Mouse (Mus musculus): ENCODE results near the gene Optc. TPM values are rescaled to one million over a fixed set of nuclear protein-coding genes. Genes with fewer than 3 reads are reported as not detected.

Gene Optc
- total RNA-seq, 2 experiments from 2014 or later = not detected

DNA sequence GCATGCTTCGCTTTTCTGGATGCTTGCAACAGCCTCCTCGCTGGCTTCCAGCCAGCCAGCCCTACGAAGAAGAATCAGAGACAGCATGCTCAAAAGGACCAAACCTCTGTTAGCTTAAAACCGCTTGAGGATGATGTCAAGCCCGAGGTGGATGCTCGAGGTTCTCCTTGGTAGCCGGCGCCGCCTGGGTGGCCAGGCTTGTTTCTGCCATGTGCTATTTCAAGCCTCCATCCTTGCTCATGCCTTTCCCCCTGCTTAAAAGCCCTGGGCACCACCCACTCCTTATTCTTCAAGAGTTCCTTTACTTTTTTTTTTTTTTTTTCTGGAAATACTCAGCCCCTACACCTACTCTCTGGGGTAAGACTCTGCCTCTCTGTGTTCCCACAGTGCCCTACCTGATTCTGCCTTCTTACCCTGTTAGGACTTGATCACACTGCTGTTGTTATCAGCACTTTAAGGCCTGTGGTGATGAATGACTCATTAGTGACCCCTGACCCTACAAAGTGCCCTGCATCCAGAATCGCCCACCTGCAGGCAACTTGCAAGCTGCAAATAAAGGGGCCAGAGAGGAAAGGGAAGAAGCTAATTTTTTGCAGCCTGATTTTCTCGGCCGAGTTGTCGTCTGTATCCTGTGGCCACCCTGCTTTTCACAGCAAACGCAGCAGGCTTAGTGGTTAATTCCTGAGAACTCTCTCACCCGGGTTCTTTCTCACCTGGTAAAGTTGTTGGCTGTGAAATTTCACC is 52.4 kb downstream of the Optc start:
- no peak for ATAC-seq (replicated peaks; ENCODE audit: low FRiP score, poor library complexity, severe bottlenecking)

DNA sequence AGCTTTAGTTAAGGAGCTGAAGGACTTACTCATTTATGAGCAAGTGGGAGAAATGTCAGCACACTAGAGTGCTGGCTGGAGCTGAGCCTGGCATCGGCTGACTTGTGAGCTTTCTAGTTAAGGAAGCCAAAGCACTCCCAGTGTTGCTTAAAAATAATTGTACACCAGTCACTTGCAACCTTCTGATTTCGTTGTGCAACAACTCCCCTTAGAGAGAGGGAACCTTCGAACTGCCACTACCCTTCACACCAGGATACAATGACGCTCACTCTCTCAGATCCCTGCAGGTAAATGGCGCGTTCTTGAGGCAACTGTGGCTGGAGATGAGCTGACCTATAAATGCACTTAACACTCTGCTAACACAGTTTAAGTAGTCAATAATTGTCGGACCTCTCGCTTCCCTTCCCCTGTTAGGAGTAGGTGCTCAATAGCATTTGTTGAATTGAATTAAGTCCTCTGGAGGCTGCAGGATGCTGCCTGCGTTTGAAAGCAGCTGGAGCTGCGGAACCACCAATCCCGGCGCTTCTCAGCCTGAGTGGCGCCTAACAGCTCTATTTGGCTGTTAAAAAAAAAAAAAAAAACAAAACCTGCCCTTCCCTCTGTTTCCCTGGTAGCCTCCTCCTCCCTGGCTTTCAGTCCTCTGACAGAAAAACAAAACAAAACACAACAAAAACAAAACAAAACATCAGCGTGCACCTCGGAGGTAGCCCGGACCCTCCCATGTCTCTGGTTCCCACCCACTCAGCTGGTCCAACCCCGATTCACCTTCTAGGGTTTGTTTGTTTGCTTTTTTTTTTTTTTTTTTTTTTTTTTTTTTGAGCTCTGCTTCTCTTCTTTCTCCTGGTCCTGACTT is 53.2 kb downstream of the Optc start:
- no peak for ATAC-seq (replicated peaks; ENCODE audit: low FRiP score, poor library complexity, severe bottlenecking)

Other genes starting within 250 kb of the Optc start
- gene Zbed6, start 247.1 kb downstream of the Optc start, total RNA-seq (2015; ENCODE audit: low replicate concordance) = 5.4 TPM in 1 of 2 replicates, not detected in the other
- gene Zbed6, start 247.1 kb downstream of the Optc start, total RNA-seq (2017; ENCODE audit: low replicate concordance) = 25.3 and 36.0 TPM in 2 replicates
- gene Gm38394, start 246.7 kb downstream of the Optc start, total RNA-seq (2015; ENCODE audit: low replicate concordance) = 23.4 and 43.6 TPM in 2 replicates
- gene Gm38394, start 246.7 kb downstream of the Optc start, total RNA-seq (2017; ENCODE audit: low replicate concordance) = 9.1 and 22.3 TPM in 2 replicates
- gene Lax1, start 217.9 kb downstream of the Optc start, total RNA-seq (2015; ENCODE audit: low replicate concordance) = 2.9 TPM in 1 of 2 replicates, not detected in the other
- 1.8 and 4.0 TPM in 2 replicates for gene Lax1, start 217.9 kb downstream of the Optc start, total RNA-seq (2017; ENCODE audit: low replicate concordance)
- 306 and 370 TPM in 2 replicates for gene Atp2b4, start 107.0 kb downstream of the Optc start, total RNA-seq (2015; ENCODE audit: low replicate concordance)
- gene Atp2b4, start 107.0 kb downstream of the Optc start, total RNA-seq (2017; ENCODE audit: low replicate concordance) = 354 and 490 TPM in 2 replicates
- 0.42 TPM in 1 of 2 replicates, not detected in the other for gene Prelp, start 13.4 kb upstream of the Optc start, total RNA-seq (2015; ENCODE audit: low replicate concordance)
- 0.13 TPM in 1 of 2 replicates, not detected in the other for gene Prelp, start 13.4 kb upstream of the Optc start, total RNA-seq (2017; ENCODE audit: low replicate concordance)
- not detected in 2 replicates for gene Fmod, start 129.3 kb upstream of the Optc start, total RNA-seq (2015; ENCODE audit: low replicate concordance)
- not detected in 2 replicates for gene Fmod, start 129.3 kb upstream of the Optc start, total RNA-seq (2017; ENCODE audit: low replicate concordance)
- gene Btg2, start 171.1 kb upstream of the Optc start, total RNA-seq (2015; ENCODE audit: low replicate concordance) = 156 and 184 TPM in 2 replicates
- gene Btg2, start 171.1 kb upstream of the Optc start, total RNA-seq (2017; ENCODE audit: low replicate concordance) = 261 and 289 TPM in 2 replicates
- gene Chit1, start 203.2 kb upstream of the Optc start, total RNA-seq (2015; ENCODE audit: low replicate concordance) = 1.1 and 4.2 TPM in 2 replicates
- not detected in 2 replicates for gene Chit1, start 203.2 kb upstream of the Optc start, total RNA-seq (2017; ENCODE audit: low replicate concordance)

Data from erythroid progenitor cell, adult 5-6 weeks (primary cell).